Mouse (Mus musculus): ENCODE data around the gene Pdzk1ip1. TPM values are rescaled to one million over a fixed set of nuclear protein-coding genes. Genes with fewer than 3 reads are reported as not detected.

Pdzk1ip1 gene
- polyA plus RNA-seq, 1 experiment: 171 TPM

DNA sequence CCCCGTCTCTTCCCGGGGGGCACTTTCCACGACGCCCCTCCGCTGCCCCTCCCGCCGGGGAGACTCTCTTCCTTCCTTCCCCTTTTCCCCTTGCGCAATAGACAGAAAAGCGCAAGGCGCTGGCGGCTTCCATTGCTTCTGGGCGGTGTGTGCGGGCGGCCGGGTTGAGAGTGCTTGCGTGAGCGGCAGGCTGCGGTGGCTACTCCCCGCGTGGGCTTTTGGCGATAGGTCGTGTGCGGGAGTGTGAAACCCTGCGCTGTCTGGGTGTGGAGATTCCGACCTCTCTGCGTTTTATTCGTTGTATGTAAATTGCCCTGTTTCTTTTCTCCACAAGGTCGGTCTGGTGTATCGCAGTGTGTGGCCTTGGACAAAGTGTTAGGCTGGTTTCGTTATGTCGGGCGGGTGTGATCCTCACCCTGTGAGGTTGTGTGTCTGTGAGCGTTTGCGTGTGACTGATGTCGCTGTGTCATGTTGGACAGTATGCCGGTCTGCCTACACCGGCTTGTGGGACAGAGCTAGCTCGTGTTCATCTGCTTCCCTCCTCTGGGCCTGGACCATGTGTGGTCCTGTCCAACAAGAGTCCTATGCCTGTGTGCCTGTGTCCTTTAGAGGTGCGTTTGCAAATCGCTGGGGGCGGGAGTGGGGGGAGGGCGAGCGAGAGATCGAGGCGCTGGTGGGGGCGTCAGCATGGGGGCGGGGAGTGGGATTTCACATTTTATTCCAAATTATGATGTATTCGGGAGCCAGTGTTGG, 31.4 kb upstream of the Pdzk1ip1 start:
- peak; percentile 62 for DNase-seq
- TF ChIP-seq CTCF (IDR thresholded peaks at IDR 0.05; ENCODE audit: insufficient read depth, low read length): no peak
- peak; percentile 70 for TF ChIP-seq POLR2A (IDR thresholded peaks at IDR 0.05; ENCODE audit: borderline replicate concordance, extremely low read depth, low read depth, low read length)
- WGBS: 1% methylated on average over 48 of the region's 48 CpGs
- Histone ChIP-seq H3K4me1 (ENCODE audit: control insufficient read depth, insufficient read depth, low read length) (peaks cover 3% of the 10 kb centered on the region), H3K4me3 (replicated peaks; ENCODE audit: extremely low read depth, low read depth, low read length) (peak overlapping the region; percentile 75)

GRCm38 (mm10) chr4:115057674-115058316, 30.7 kb upstream of the Pdzk1ip1 start:
- DNase-seq: peak; percentile 40
- 3% methylated on average over 33 of the region's 33 CpGs for WGBS
- TF ChIP-seq POLR2A (IDR thresholded peaks at IDR 0.05; ENCODE audit: borderline replicate concordance, extremely low read depth, low read depth, low read length): no peak
- no peak for TF ChIP-seq CTCF (IDR thresholded peaks at IDR 0.05; ENCODE audit: insufficient read depth, low read length)
- H3K4me3 ChIP-seq (replicated peaks; ENCODE audit: extremely low read depth, low read depth, low read length): peak overlapping the region; percentile 75
- H3K4me1 ChIP-seq (ENCODE audit: control insufficient read depth, insufficient read depth, low read length): peaks cover 3% of the 10 kb centered on the region

DNA sequence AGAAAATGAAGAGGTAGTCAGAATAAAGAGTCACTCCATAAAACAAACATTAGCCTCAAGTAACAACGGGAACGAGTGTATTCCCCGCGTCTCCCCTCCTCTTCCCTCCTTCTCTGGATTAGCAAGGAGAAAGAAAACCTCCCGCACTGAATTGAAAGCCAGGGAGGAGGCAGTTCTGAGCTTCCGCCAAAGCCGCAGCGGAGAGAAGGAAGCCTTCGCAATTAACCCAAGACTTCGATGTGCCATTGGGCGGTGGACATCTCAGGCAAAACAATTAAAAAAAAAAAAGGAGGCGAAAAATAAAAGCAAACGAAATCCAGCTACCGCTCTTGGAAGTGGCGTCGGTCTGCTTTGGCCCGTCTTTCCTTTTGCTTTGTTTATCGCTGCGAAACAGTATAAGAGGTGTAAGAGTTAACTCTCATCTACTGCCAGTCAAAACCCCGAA, 30.2 kb upstream of the Pdzk1ip1 start:
- TF ChIP-seq CTCF (IDR thresholded peaks at IDR 0.05; ENCODE audit: insufficient read depth, low read length): no peak
- TF ChIP-seq POLR2A (IDR thresholded peaks at IDR 0.05; ENCODE audit: borderline replicate concordance, extremely low read depth, low read depth, low read length): peak; percentile 34; the same call in 1 of the 2 replicates
- Histone ChIP-seq H3K4me1 (ENCODE audit: control insufficient read depth, insufficient read depth, low read length) (peaks cover 3% of the 10 kb centered on the region; the same call in 1 of the 2 replicates), H3K4me3 (replicated peaks; ENCODE audit: extremely low read depth, low read depth, low read length) (peak overlapping the region; percentile 61)
- WGBS: 3% methylated on average over 20 of the region's 20 CpGs
- DNase-seq: peak; percentile 47

- WGBS: 11% methylated on average over 23 of the region's 23 CpGs
- Histone ChIP-seq H3K4me3 (replicated peaks; ENCODE audit: extremely low read depth, low read depth, low read length) (peak overlapping the region; percentile 50), H3K4me1 (ENCODE audit: control insufficient read depth, insufficient read depth, low read length) (peaks cover 3% of the 10 kb centered on the region; the same call in 1 of the 2 replicates)
- DNase-seq: no peak
- no peak; the same call in 1 of the 2 replicates for TF ChIP-seq POLR2A (IDR thresholded peaks at IDR 0.05; ENCODE audit: borderline replicate concordance, extremely low read depth, low read depth, low read length)
Observed at GRCm38 (mm10) chr4:115058871-115059590, 29.5 kb upstream of the Pdzk1ip1 start.

DNA sequence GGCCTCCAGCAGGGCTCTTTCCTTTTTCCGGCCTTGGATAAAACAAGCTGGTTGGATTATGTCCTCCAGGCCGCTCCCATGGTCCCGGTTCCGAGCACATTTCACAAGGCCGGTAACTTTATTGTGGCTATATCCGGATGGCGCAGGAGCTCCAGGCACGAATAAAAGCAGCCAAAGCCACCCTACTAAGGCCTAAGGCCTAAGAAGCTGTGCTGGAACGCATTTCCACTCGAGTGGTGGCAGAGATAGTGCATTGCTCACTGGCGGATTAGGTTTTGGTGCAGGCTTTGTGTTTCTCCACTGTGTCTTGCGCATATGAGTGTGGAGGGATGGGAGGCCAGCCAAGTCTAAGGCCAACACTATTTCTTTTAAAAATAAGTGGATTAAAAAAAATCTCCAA, 28.6 kb upstream of the Pdzk1ip1 start:
- TF ChIP-seq CTCF (IDR thresholded peaks at IDR 0.05; ENCODE audit: insufficient read depth, low read length) (no peak), POLR2A (IDR thresholded peaks at IDR 0.05; ENCODE audit: borderline replicate concordance, extremely low read depth, low read depth, low read length) (peak; percentile 34; the same call in 1 of the 2 replicates)
- 27% methylated on average over 12 of the region's 12 CpGs for WGBS
- Histone ChIP-seq H3K4me3 (replicated peaks; ENCODE audit: extremely low read depth, low read depth, low read length) (peak overlapping the region; percentile 77), H3K4me1 (ENCODE audit: control insufficient read depth, insufficient read depth, low read length) (peaks cover 3% of the 10 kb centered on the region; the same call in 1 of the 2 replicates)
- peak; percentile 31 for DNase-seq

DNA sequence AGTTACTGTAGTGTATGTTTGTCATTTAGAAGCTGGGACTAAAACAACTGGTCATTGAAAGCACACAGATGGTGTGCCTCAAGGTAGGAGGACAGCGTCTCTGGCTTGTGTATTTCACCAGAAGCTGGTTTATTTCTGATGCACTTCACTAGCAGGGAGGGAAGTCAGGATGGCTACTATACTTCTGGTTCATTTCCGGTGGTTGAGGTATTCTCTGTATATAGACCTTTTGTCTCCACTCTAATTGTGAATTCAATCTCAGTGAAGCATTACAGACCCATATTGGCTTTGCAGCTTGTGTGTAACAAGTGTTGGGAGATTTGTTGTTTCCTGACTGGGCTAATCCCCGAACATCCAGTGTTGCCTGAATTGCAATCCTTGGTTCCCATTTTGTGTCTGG, 27.8 kb upstream of the Pdzk1ip1 start:
- WGBS: 21% methylated on average over 3 of the region's 3 CpGs
- Histone ChIP-seq H3K4me1 (ENCODE audit: control insufficient read depth, insufficient read depth, low read length) (peaks cover 3% of the 10 kb centered on the region; the same call in 1 of the 2 replicates), H3K4me3 (replicated peaks; ENCODE audit: extremely low read depth, low read depth, low read length) (no peak overlapping the region)
- no peak for TF ChIP-seq POLR2A (IDR thresholded peaks at IDR 0.05; ENCODE audit: borderline replicate concordance, extremely low read depth, low read depth, low read length)
- no peak for TF ChIP-seq CTCF (IDR thresholded peaks at IDR 0.05; ENCODE audit: insufficient read depth, low read length)
- DNase-seq: no peak

- DNase-seq: no peak
- peak overlapping the region; percentile 58 for H3K4me3 ChIP-seq (replicated peaks; ENCODE audit: extremely low read depth, low read depth, low read length)
- TF ChIP-seq CTCF (IDR thresholded peaks at IDR 0.05; ENCODE audit: insufficient read depth, low read length): no peak
- no peak for TF ChIP-seq POLR2A (IDR thresholded peaks at IDR 0.05; ENCODE audit: borderline replicate concordance, extremely low read depth, low read depth, low read length)
Observed at GRCm38 (mm10) chr4:115062540-115062874, 26.0 kb upstream of the Pdzk1ip1 start.

GRCm38 (mm10) chr4:115062875-115063517, 25.5 kb upstream of the Pdzk1ip1 start:
- peak overlapping the region; percentile 58 for H3K4me3 ChIP-seq (replicated peaks; ENCODE audit: extremely low read depth, low read depth, low read length)
- no peak for TF ChIP-seq POLR2A (IDR thresholded peaks at IDR 0.05; ENCODE audit: borderline replicate concordance, extremely low read depth, low read depth, low read length)
- no peak for TF ChIP-seq CTCF (IDR thresholded peaks at IDR 0.05; ENCODE audit: insufficient read depth, low read length)
- H3K4me1 ChIP-seq (ENCODE audit: control insufficient read depth, insufficient read depth, low read length): no peaks in the 10 kb centered on the region; the same call in 1 of the 2 replicates
- under 1% methylated on average over 53 of the region's 58 CpGs for WGBS
- no peak for DNase-seq

More at GRCm38 (mm10) chr4:115062540-115062874, 26.0 kb upstream of the Pdzk1ip1 start:
- 4% methylated on average over 9 of the region's 9 CpGs for WGBS
- H3K4me1 ChIP-seq (ENCODE audit: control insufficient read depth, insufficient read depth, low read length): no peaks in the 10 kb centered on the region; the same call in 1 of the 2 replicates

Measured in lung, adult 2 months (tissue).